Mouse (Mus musculus) E14TG2a.4 (cell line): ENCODE data around the gene Btd.
A peak's percentile ranks its signal among the peaks of the same experiment; 100 is the strongest.

Source experiments
- H3K27me3 ChIP-seq: 2 replicates; pipeline ENCODE4 v1.6.1; 2014; ENCODE audit warnings: low read length, control low read depth; ENCODE audit not compliant: insufficient read depth
- H3K36me3 ChIP-seq: 2 replicates; pipeline ENCODE4 v1.6.1; 2014; ENCODE audit warnings: low read length, control low read depth; ENCODE audit not compliant: insufficient read depth
- H3K4me1 ChIP-seq: replicated peaks from 2 replicates; pipeline ENCODE4 v1.6.1; 2014; ENCODE audit warnings: low read depth, low read length, control low read depth
- H3K4me3 ChIP-seq: replicated peaks from 2 replicates; pipeline ENCODE4 v1.5.1; 2014; ENCODE audit warnings: mild to moderate bottlenecking, low read length
- H3K9me3 ChIP-seq: 2 replicates; pipeline ENCODE4 v1.6.1; 2014; ENCODE audit warnings: low read length, control low read depth
- CTCF ChIP-seq: conservative IDR thresholded peaks from 2 replicates; pipeline ENCODE4 v1.5.1; 2014; ENCODE audit warnings: low read length
- NANOG ChIP-seq: IDR thresholded peaks from 2 replicates; pipeline ENCODE4 v1.6.1; 2014; ENCODE audit warnings: borderline replicate concordance, low read length, mixed read lengths
- POU5F1 ChIP-seq: IDR thresholded peaks from 2 replicates; pipeline ENCODE4 v1.6.1; 2014; ENCODE audit warnings: low read length, borderline replicate concordance

The Btd gene

GRCm38 (mm10) chr14:31652106-31652505, 11.3 kb downstream of the Btd start:
- no peak overlapping the region for H3K4me3 ChIP-seq
- no peaks in the 10 kb centered on the region for H3K36me3 ChIP-seq
- TF ChIP-seq NANOG (no peak), CTCF (no peak), POU5F1 (no peak)
- peaks cover 3% of the 10 kb centered on the region; the same call in 1 of the 2 replicates for H3K9me3 ChIP-seq
- H3K27me3 ChIP-seq: no peaks in the 10 kb centered on the region
- peaks cover 12% of the 10 kb centered on the region for H3K4me1 ChIP-seq

GRCm38 (mm10) chr14:31652624-31653023, 11.8 kb downstream of the Btd start:
- peaks cover 3% of the 10 kb centered on the region; the same call in 1 of the 2 replicates for H3K9me3 ChIP-seq
- no peaks in the 10 kb centered on the region for H3K36me3 ChIP-seq
- no peak overlapping the region for H3K4me3 ChIP-seq
- TF ChIP-seq POU5F1 (no peak), NANOG (no peak), CTCF (no peak)
- H3K4me1 ChIP-seq: peaks cover 12% of the 10 kb centered on the region
- no peaks in the 10 kb centered on the region for H3K27me3 ChIP-seq

GRCm38 (mm10) chr14:31653101-31653875, 12.5 kb downstream of the Btd start:
- H3K4me3 ChIP-seq: no peak overlapping the region
- H3K4me1 ChIP-seq: peaks cover 12% of the 10 kb centered on the region
- H3K27me3 ChIP-seq: no peaks in the 10 kb centered on the region
- no peaks in the 10 kb centered on the region for H3K36me3 ChIP-seq
- H3K9me3 ChIP-seq: peaks cover 3% of the 10 kb centered on the region; the same call in 1 of the 2 replicates
- TF ChIP-seq CTCF (no peak), POU5F1 (no peak), NANOG (no peak)

- H3K36me3 ChIP-seq: no peaks in the 10 kb centered on the region
- TF ChIP-seq NANOG (no peak), CTCF (no peak), POU5F1 (no peak)
- H3K4me3 ChIP-seq: no peak overlapping the region
- peaks cover 3% of the 10 kb centered on the region; the same call in 1 of the 2 replicates for H3K9me3 ChIP-seq
- peaks cover 5% of the 10 kb centered on the region; the same call in 1 of the 2 replicates for H3K4me1 ChIP-seq
- no peaks in the 10 kb centered on the region for H3K27me3 ChIP-seq
Observed at GRCm38 (mm10) chr14:31654816-31655215, 14.0 kb downstream of the Btd start.

DNA sequence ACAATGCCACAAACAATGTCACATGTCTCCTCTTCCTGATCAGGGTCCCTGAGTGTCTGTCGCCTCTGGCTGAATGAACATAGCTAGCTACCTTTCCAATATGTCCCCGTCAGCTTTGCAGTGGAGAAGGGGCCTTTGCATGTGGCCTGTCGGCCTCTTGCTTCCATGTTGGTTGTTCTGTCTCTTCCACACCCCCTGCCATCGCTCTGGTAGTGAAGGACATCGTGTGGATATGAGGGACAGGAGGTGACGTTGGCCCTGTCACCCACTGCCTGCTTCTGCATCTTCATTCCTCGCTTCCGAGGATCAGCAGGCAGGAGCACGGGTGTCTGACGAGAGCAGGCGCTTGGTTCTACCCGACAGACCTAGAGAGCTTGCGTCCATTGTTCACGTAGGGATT, 14.6 kb downstream of the Btd start:
- TF ChIP-seq CTCF (no peak), NANOG (no peak), POU5F1 (no peak)
- H3K9me3 ChIP-seq: peaks cover 2% of the 10 kb centered on the region; the same call in 1 of the 2 replicates
- no peaks in the 10 kb centered on the region for H3K27me3 ChIP-seq
- no peak overlapping the region for H3K4me3 ChIP-seq
- peaks cover 7% of the 10 kb centered on the region for H3K4me1 ChIP-seq
- H3K36me3 ChIP-seq: no peaks in the 10 kb centered on the region

DNA sequence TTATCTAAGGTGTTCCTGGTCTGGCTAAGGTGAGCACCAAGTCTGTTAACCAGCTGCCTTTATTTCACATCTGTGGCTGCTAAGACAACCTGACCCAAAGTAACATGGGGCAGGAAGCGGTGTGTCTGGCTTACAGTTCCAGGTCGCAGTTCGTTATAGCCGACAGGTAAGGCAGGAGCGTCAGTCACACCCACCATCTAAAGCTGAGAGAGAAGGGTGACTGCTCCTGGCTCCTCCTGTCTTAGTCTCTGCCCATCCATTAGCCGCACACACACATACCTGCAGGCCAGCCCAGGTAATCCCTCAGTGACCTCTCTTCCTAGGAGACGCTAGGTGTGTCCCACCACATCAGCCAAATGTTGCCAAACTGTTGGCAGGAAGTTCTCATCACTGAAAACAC, 15.6 kb downstream of the Btd start:
- no peak overlapping the region for H3K4me3 ChIP-seq
- TF ChIP-seq POU5F1 (no peak), CTCF (no peak), NANOG (no peak)
- no peaks in the 10 kb centered on the region for H3K36me3 ChIP-seq
- H3K4me1 ChIP-seq: peaks cover 16% of the 10 kb centered on the region
- no peaks in the 10 kb centered on the region for H3K27me3 ChIP-seq
- no peaks in the 10 kb centered on the region for H3K9me3 ChIP-seq

GRCm38 (mm10) chr14:31656857-31657645, 16.2 kb downstream of the Btd start:
- H3K27me3 ChIP-seq: no peaks in the 10 kb centered on the region
- peaks cover 23% of the 10 kb centered on the region for H3K4me1 ChIP-seq
- H3K4me3 ChIP-seq: no peak overlapping the region
- H3K9me3 ChIP-seq: no peaks in the 10 kb centered on the region
- H3K36me3 ChIP-seq: no peaks in the 10 kb centered on the region
- no peak for TF ChIP-seq POU5F1
- TF ChIP-seq NANOG: no peak
- TF ChIP-seq CTCF: peak; percentile 91

DNA sequence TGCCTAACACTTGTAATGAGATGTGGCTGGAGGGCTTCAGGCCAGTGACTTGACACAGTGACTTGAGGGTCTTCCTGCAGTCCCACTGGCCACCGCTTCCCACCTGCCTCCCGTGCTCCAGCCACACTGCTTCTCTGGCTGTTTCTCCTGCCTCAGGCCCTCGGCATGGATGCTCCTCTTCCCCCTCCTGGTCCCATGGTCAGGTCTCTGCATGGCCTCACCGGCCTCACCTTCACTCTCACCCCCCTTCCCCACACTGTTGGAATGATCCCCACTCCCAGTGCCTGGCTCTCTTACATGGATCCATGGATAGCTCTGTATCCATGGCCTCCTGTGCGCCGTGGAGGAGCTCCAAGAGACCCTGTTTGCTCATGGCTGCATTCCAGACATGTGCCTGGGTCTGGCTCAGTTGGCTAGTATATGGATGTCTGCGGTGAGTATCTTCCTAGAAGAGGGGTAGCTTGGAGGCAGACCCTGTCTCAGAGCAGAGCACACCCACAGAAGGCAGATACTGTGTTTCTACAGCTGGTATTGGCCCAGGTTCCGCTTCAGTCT, 17.4 kb downstream of the Btd start:
- TF ChIP-seq POU5F1 (no peak), CTCF (no peak), NANOG (no peak)
- no peaks in the 10 kb centered on the region for H3K27me3 ChIP-seq
- H3K4me1 ChIP-seq: peaks cover 35% of the 10 kb centered on the region
- no peak overlapping the region for H3K4me3 ChIP-seq
- no peaks in the 10 kb centered on the region for H3K9me3 ChIP-seq
- H3K36me3 ChIP-seq: no peaks in the 10 kb centered on the region
